Mouse (Mus musculus) bone marrow macrophage, adult 2 months (primary cell): ENCODE measurements around the gene Mybphl.

Experiments used
- CTCF ChIP-seq: IDR thresholded peaks from 2 replicates; pipeline ENCODE4 v1.5.1; 2012; ENCODE audit warnings: low read depth, mild to moderate bottlenecking, low read length, moderate library complexity
- POLR2A ChIP-seq: IDR thresholded peaks from 2 replicates; pipeline ENCODE4 v1.6.1; 2012; ENCODE audit warnings: mild to moderate bottlenecking, low read depth, low read length, borderline replicate concordance

DNA sequence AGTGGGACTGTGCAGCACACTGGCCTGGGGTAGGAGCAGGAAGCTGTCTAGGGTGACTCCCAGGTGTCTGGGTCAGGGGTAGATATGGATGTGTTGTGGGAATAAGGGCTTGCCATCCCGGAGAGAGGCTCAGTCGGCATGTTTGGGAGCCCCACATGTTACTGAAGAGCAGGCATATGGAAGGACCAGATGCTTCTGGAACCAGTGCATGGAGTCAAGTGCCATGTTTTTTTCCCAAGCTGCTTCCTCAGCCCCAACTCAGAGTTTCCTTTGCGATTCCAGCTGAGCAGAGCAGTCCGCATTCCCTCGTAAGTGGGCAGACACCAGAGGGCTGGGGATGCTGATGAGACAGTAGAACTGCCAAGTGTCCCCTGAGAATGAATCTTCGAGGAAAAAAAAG, 58.3 kb downstream of the Mybphl start:
- TF ChIP-seq POLR2A (no peak), CTCF (no peak)
